In genomic region chr19:15667889-15668623, GRCm38 (mm10) we compare ENCODE assay signal across 9 mouse cellular contexts.
A peak's percentile ranks its signal among the peaks of the same experiment; 100 is the strongest.
DNase-seq lines count a peak whose midpoint lies in the region; ATAC-seq and TF ChIP-seq lines count a peak whose summit lies in the region.
"Had no signal": no experiment of that assay in that cellular context is flagged by ENCODE, and none has a peak within 500 bp of the region (broad histone marks: within the 10 kb centered on the region; RNA-seq: fewer than 3 reads in every experiment).

No protein-coding gene starts in this region.

- no peak overlapping the region for H3K4me2 ChIP-seq in lung, embryonic 14.5 days
- H3K4me2 ChIP-seq in stomach, embryonic 15.5 days = no peak overlapping the region

- H3K4me3 ChIP-seq in lung, embryonic 14.5 days (ENCODE audit: low read depth, low read length) = no peak overlapping the region
- no peak overlapping the region for H3K4me3 ChIP-seq in stomach, embryonic 15.5 days (replicated peaks)
- H3K4me3 ChIP-seq: megakaryocyte, embryonic 14.5 days had no signal

- no peak for TF ChIP-seq CTCF in lung, embryonic 14.5 days (IDR thresholded peaks at IDR 0.05; ENCODE audit: low read depth)

- no peaks in the 10 kb centered on the region for H3K36me3 ChIP-seq in lung, embryonic 14.5 days (ENCODE audit: insufficient read depth)
- no peaks in the 10 kb centered on the region for H3K36me3 ChIP-seq in stomach, embryonic 15.5 days

- peak overlapping the region; percentile 43; the same call in 1 of the 2 replicates for H3K27ac ChIP-seq in lung, embryonic 14.5 days (ENCODE audit: low read depth)
- peak overlapping the region; percentile 36; the same call in 1 of the 2 replicates for H3K27ac ChIP-seq in stomach, embryonic 15.5 days

- H3K4me1 ChIP-seq in lung, embryonic 14.5 days (ENCODE audit: insufficient read depth) = 0 out of 2 replicates have a peak, but pooled peaks cover 2% of the 10 kb centered on the region
- peaks cover 6% of the 10 kb centered on the region for H3K4me1 ChIP-seq in stomach, embryonic 15.5 days
- H3K4me1 ChIP-seq: megakaryocyte, embryonic 14.5 days had no signal

- peak; percentile 39 for DNase-seq in lung, embryonic 14.5 days
- no peak for DNase-seq in lung, adult 18-20 months
- peak; percentile 86 to 93 for DNase-seq in cerebellum, postnatal 10 days
- DNase-seq in gastrocnemius, postnatal 14 days = peak; percentile 62
- DNase-seq in layer of hippocampus, postnatal 10 days (ENCODE audit: low spot score in 2 of 2) = peak; percentile 35 to 61
- DNase-seq in lung, postnatal 36 days = no peak
- no peak for DNase-seq in c-Kit-positive CD71-positive TER-119-positive erythroid progenitor cells, embryonic 14.5 days (ENCODE audit: low spot score)

- ATAC-seq in lung, embryonic 14.5 days (ENCODE audit: insufficient read depth) = peak; percentile 52; the same call in 1 of the 2 replicates
- ATAC-seq in stomach, embryonic 15.5 days (ENCODE audit: insufficient read depth, low FRiP score, low read depth) = peak; percentile 59; the same call in 1 of the 2 replicates

- intact Hi-C loops in gastrocnemius, postnatal 14 days (cut with DNase I; ENCODE audit: low total_unique reads) = no loop called here

- H3K9ac ChIP-seq in lung, embryonic 14.5 days = no peak overlapping the region
- no peak overlapping the region for H3K9ac ChIP-seq in stomach, embryonic 15.5 days

- H3K27me3 ChIP-seq in lung, embryonic 14.5 days (ENCODE audit: insufficient read depth, low read length) = no peaks in the 10 kb centered on the region
- H3K27me3 ChIP-seq in stomach, embryonic 15.5 days (replicated peaks) = no peaks in the 10 kb centered on the region
- H3K27me3 ChIP-seq: megakaryocyte, embryonic 14.5 days had no signal

- WGBS in lung, embryonic 14.5 days = 22% methylated on average over 13 of the region's 13 CpGs
- 37% methylated on average over 13 of the region's 13 CpGs for WGBS in stomach, embryonic 15.5 days

- no peaks in the 10 kb centered on the region for H3K9me3 ChIP-seq in lung, embryonic 14.5 days (ENCODE audit: low read depth, low read length)
- no peaks in the 10 kb centered on the region for H3K9me3 ChIP-seq in stomach, embryonic 15.5 days
- H3K9me3 ChIP-seq: megakaryocyte, embryonic 14.5 days had no signal

Comparison
In these comparisons a context has a peak if more than half of its experiments do, and no peak if none do; other contexts are left out.
1. DNase-seq: peak in lung, embryonic 14.5 days (single experiment), cerebellum, postnatal 10 days (2 of 2), gastrocnemius, postnatal 14 days (single experiment) and layer of hippocampus, postnatal 10 days (2 of 2); none in lung, adult 18-20 months (0 of 2), lung, postnatal 36 days (single experiment) and c-Kit-positive CD71-positive TER-119-positive erythroid progenitor cells, embryonic 14.5 days (single experiment).